Mouse (Mus musculus) layer of hippocampus, adult 9-10 months (tissue): ENCODE results near the gene Sox9.
A peak's percentile ranks its signal among the peaks of the same experiment; 100 is the strongest.

ENCODE experiments used
- DNase-seq: peaks from one replicate; pipeline ENCODE4 v3.0.0; 2022; ENCODE audit warnings: low spot score

The Sox9 gene

DNA sequence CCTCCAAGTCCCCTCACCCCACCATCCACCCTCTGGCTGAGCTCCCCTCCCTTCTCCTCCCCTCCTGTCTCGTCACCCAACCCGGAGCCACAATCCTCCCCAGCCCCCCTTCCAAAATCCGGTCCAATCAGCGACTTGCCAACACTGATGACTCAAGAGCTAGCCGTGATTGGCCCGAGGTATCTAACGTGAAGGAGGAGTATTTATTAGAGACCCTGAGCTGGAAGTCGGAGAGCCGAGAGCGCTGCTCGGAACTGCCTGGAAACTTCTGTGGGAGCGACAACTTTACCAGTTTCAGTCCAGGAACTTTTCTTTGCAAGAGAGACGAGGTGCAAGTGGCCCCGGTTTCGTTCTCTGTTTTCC, at the start of gene Sox9:
Sox9 (plus strand) TSS at position 231 of the 363 bp plus-strand sequence.
- DNase-seq, result no peak

- peak; percentile 12 for DNase-seq
These were observed 49.6 kb upstream of the Sox9 start for GRCm38 (mm10) chr11:112732401-112732800.

- DNase-seq, result no peak
These were observed 45.0 kb upstream of the Sox9 start for GRCm38 (mm10) chr11:112737071-112737470.

- DNase-seq, result no peak
These were observed 42.3 kb upstream of the Sox9 start for GRCm38 (mm10) chr11:112739681-112740080.

DNA sequence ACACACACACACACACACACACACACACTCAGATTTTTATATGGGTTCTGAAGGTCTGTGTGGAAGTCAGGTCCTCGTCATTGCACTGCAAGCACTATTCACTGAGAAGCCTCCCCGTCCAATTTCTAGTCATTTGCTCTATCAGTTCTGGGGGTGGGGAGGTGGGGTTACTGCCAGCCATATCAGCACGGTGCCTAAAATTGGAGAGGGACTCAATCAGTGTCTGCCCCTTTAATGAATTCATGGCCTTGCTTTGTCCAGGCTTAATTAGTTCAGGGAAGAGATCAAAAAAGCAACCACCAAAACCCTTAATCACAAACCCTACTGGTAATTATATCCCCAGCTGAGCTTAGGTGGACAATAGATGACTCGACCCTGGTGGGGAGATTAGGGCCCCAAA, 25.5 kb upstream of the Sox9 start:
- DNase-seq, result no peak

- DNase-seq, result no peak
These were observed 24.0 kb upstream of the Sox9 start for GRCm38 (mm10) chr11:112758056-112758455.

DNA sequence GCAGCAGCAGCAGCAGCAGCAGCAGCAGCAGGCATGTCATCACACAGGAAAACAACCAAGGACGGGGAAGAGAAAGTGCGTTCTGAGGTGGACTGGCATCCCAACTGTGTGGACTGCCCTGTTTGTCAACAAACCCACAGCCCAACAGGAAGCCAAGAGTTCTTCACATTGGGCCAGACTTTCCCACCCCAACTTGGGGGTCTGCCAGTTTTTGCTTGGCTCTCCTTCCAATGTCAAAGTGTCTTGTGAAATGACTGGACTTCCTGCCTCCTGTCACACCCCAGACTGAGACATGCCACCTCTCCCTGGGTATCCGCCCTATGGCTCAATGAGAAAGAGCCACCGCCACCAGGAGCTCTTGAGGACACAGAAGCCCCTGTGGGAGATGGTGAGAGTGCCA, 15.1 kb upstream of the Sox9 start:
- DNase-seq, result no peak

- DNase-seq, result no peak
These were observed 14.4 kb upstream of the Sox9 start for GRCm38 (mm10) chr11:112767531-112768041.

- DNase-seq, result no peak
These were observed 9.2 kb upstream of the Sox9 start for GRCm38 (mm10) chr11:112772791-112773355.

DNA sequence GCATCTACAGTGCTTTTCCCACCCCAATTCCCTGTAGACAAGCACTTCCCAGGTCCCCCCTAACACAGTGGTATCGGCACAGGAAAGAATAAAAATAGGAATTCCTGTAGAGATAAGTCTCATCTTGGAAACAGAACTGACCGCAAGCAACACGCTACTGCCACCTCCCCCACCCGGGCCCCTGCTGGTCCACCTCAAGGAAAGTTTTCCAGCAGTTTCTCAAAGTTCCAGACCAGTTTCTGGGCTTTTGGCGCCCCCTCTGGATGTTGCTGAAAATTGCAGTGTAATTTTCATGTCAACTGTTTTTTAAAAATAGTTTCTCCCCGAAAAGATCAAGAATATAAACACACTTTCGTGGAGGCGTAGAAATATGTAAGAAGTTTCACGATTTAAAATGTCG, 2.3 kb upstream of the Sox9 start:
- no peak for DNase-seq

DNA sequence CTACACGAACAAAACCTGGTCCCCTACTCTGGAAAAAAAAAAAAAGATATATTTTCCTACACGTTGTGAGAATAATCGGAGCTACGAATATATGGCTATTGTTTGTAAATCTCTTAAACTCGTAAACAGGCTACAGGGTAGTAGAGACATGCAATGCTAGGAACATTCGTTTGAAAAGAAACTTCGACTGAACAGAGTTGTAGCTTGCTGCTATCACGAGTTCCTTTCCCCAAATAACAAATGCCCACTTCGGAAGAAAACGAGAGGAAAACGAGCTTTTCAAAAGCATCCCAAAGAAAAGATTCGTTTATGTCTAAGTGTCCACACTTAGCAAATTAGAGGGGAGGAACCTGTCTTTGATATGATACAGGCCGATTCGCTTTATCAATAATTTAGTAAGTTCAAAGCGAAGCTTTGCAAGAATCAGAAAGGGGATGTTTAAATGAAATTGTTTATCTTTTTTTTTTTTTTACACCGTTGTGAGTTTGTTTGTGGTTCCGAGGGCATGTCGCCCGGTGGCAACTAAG, 1.6 kb upstream of the Sox9 start:
- no peak for DNase-seq

DNA sequence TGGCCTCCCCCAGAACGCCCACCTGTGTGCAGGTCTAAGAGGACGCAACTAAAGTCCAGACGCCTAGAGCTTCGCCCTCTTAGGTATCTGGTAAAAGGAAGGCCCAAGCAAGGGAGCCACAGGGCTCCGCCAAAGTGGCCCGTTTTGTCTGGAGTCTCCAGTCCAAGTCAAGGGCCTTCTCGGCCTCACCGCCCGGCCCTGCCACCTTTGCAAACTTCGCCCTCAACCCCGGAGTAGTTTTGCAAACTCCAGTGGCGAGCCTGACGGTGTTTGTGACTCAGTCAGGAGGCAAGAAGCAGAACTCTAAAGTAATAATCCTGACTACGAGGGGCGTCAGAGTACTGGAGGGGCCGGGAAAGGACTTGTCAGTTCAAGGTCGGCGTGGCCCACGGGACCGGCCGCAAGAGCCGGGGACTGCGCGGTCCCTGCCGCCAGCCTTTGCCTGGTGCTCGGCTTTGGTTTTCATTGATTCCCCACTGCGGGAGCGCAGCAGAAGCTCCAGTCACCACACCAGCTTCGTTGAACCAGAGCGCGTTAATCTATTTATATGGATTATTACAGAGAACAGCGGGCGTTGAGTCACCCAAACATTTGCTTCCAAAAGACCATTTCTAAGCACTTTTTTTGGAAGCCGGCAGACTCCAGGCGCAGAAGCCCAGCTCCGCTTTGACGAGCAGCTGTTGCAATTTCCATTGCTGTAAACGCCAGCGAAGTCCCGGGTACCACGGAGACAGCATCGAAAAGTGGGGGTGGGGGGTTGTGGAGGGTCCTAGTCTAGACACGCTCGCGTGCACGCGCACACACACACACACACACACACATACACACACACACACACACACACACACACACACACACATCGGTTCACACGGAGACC, 751 bp upstream of the Sox9 start:
- DNase-seq, result peak; percentile 50

DNA sequence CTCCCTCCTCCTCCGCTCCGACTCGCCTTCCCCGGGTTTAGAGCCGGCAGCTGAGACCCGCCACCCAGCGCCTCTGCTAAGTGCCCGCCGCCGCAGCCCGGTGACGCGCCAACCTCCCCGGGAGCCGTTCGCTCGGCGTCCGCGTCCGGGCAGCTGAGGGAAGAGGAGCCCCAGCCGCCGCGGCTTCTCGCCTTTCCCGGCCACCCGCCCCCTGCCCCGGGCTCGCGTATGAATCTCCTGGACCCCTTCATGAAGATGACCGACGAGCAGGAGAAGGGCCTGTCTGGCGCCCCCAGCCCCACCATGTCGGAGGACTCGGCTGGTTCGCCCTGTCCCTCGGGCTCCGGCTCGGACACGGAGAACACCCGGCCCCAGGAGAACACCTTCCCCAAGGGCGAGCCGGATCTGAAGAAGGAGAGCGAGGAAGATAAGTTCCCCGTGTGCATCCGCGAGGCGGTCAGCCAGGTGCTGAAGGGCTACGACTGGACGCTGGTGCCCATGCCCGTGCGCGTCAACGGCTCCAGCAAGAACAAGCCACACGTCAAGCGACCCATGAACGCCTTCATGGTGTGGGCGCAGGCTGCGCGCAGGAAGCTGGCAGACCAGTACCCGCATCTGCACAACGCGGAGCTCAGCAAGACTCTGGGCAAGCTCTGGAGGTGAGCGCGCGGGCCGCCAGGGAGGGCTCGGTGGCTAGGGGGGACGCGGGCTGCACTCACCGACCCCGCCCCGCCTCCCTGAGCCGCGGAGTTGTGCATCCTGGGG, 515 bp downstream of the Sox9 start:
- no peak for DNase-seq

DNA sequence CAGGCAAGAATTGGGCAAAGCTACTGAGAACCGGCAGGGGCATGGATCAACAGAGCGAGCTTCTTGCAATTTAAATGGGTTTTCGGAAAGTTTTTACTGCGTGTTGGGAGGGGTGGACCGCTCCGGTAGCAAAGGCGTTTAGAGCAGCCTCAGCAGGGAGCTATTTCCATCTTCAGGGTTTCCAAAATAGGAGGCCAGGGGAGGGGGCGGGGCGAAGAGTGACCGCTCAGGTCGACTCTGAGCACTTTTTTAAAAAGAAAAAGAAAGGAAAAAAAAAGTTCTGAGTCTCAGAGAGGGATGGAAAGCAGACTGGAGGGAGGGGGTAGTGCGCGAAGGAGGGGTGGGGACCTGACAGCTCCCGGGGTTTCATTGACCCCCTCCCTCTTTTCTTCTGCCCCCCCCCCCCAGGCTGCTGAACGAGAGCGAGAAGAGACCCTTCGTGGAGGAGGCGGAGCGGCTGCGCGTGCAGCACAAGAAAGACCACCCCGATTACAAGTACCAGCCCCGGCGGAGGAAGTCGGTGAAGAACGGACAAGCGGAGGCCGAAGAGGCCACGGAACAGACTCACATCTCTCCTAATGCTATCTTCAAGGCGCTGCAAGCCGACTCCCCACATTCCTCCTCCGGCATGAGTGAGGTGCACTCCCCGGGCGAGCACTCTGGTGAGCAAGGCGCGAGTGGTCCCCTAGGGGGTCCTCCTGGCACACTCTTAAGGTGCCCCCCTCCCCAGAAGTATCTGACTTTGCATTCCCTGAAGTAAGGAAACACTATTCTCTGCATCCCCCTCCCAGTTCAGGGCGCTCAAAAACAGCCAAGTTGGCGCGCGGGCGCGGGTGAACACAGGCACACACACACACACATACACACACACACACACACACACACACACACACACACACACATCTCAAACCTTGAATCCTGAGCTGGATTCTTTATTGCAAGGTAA, 1.6 kb downstream of the Sox9 start:
- DNase-seq, result no peak

DNA sequence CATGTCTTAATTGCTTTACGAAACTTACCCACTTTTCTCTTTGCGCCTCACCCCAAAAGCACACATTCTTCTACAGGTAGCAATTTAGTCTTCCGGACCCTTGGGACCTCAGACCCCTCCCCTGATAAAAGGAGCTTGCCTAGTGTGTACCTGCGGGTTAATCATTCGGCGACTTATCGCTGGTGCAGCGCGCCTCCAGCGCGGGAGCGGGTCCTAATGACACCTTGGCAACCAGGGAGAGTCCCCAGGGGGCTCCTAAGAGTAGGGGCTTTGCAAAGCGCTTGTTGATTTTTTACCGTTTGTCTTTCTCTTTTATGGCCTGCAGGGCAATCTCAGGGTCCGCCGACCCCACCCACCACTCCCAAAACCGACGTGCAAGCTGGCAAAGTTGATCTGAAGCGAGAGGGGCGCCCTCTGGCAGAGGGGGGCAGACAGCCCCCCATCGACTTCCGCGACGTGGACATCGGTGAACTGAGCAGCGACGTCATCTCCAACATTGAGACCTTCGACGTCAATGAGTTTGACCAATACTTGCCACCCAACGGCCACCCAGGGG, 2.4 kb downstream of the Sox9 start:
- DNase-seq, result no peak

DNA sequence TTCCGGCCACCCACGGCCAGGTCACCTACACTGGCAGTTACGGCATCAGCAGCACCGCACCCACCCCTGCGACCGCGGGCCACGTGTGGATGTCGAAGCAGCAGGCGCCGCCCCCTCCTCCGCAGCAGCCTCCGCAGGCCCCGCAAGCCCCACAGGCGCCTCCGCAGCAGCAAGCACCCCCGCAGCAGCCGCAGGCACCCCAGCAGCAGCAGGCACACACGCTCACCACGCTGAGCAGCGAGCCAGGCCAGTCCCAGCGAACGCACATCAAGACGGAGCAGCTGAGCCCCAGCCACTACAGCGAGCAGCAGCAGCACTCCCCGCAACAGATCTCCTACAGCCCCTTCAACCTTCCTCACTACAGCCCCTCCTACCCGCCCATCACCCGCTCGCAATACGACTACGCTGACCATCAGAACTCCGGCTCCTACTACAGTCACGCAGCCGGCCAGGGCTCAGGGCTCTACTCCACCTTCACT, 2.9 kb downstream of the Sox9 start:
- no peak for DNase-seq

DNA sequence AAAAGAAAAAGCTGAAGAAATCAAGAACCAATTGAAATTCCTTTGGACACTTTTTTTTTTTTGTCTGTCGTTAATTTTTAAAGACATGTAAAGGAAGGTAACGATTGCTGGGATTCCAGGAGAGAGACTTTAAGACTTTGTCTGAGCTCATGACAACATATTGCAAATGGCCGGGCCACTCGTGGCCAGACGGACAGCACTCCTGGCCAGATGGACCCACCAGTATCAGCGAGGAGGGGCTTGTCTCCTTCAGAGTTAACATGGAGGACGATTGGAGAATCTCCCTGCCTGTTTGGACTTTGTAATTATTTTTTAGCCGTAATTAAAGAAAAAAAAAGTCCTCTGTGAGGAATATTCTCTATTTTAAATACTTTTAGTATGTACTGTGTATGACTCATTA, 3.6 kb downstream of the Sox9 start:
- no peak for DNase-seq

- DNase-seq, result no peak
These were observed 4.4 kb downstream of the Sox9 start for GRCm38 (mm10) chr11:112786427-112786826.

GRCm38 (mm10) chr11:112788296-112788695, 6.3 kb downstream of the Sox9 start:
- DNase-seq, result no peak

DNA sequence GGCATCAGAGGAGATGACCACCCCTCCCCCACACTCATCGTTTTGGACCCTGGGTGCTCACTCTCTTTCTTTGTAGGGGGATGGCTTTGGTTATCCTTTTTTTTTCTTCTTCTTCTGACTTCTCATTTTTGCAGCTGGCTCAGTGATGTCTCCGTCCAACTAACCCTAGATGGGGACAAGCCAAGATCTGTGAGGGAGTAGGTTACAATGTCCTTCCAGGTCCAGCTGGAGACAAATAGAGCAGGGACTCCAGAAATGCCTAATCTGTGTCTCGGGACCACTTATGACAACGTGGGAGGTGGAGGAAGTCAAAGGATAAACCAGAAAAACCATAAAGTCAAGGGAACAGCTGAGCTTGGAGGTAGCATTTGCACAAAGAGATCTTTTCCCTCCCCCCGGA, 14.4 kb downstream of the Sox9 start:
- DNase-seq, result no peak

DNA sequence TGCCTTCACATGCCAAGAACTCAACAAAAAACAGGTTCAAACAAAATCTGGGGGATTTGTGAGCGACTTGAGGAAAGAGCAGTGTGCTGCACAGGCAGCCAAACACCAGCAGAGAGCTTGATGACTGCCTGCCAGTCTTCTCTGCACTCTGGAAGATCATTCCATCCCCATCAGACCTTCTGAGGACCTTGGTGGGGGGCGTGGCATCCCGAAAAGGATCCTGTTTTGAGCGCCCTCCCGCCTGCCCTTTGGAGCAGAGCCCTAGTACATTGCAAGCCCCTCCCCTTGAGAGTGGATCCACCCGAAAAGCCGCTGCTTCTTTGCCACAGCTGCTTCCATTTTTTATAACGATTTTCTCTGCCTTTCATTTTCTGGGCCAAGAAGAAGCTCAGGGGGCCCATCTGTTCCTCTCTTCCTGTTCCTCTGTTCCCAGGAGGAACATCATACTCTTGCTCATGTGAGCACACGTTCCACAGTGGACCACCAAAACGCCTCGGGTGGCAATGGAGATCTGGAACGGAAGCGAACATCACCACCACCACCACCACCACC, 16.9 kb downstream of the Sox9 start:
- no peak for DNase-seq
